Mouse (Mus musculus) heart, embryonic 15.5 days (tissue): ENCODE measurements around the gene Abcb4. TPM values are rescaled to one million over a fixed set of nuclear protein-coding genes. Genes with fewer than 3 reads are reported as not detected.
"Not testable (repeated sequence)": the region's sequence is repeated elsewhere in the genome, so short reads cannot be mapped to it uniquely, and the experiment has no call there.

Experiments
- ATAC-seq: fragments of 200-750 bp; cut with Nextera tagmentation; replicated peaks from 2 replicates; pipeline ENCODE4 v1.8.0; 2017; ENCODE audit warnings: low read depth, moderate TSS enrichment; ENCODE audit not compliant: insufficient number of reproducible peaks, insufficient read depth, low FRiP score
- H3K27ac ChIP-seq: fragments of 300-500 bp; sonication (generic); 2 replicates; pipeline ENCODE4 v1.5.1; 2015; ENCODE audit warnings: mild to moderate bottlenecking, inconsistent platforms
- H3K27me3 ChIP-seq: fragments of 300-500 bp; sonication (generic); 2 replicates; pipeline ENCODE4 v1.6.1; 2015; ENCODE audit warnings: inconsistent platforms
- H3K36me3 ChIP-seq: fragments of 300-500 bp; sonication (generic); 2 replicates; pipeline ENCODE4 v1.6.1; 2015; ENCODE audit warnings: mild to moderate bottlenecking, inconsistent platforms
- H3K4me1 ChIP-seq: fragments of 300-500 bp; sonication (generic); replicated peaks from 2 replicates; pipeline ENCODE4 v1.6.1; 2015; ENCODE audit warnings: inconsistent platforms
- H3K4me2 ChIP-seq: fragments of 300-500 bp; sonication (generic); 2 replicates; pipeline ENCODE4 v1.6.1; 2015; ENCODE audit warnings: inconsistent platforms, mild to moderate bottlenecking, moderate library complexity
- H3K4me3 ChIP-seq: fragments of 300-500 bp; sonication (generic); 2 replicates; pipeline ENCODE4 v1.5.1; 2015; ENCODE audit warnings: mild to moderate bottlenecking, inconsistent platforms
- H3K9ac ChIP-seq: fragments of 300-500 bp; sonication (generic); 2 replicates; pipeline ENCODE4 v1.6.1; 2015; ENCODE audit warnings: mild to moderate bottlenecking, inconsistent platforms
- H3K9me3 ChIP-seq: fragments of 300-500 bp; sonication (generic); replicated peaks from 2 replicates; pipeline ENCODE4 v1.6.1; 2016; ENCODE audit warnings: inconsistent platforms
- WGBS: fragments of 180-500 bp; shearing (Covaris S2); methylation state at CpG from one replicate; pipeline ENCODE4 v1.1.7; 2015; ENCODE audit warnings: mixed read lengths; 5-methylcytosine and 5-hydroxymethylcytosine counted together
- polyA plus RNA-seq: library from polyadenylated mRNA; unstranded; fragments of >200 nt; fragmentation: Nextera tagmentation; extraction: Ambion mirVana; gene quantifications from 2 replicates; pipeline ENCODE4 v1.2.1, GENCODE M21; 2015

Abcb4 gene
- polyA plus RNA-seq, 1 experiment from 2014 or later = 0.45 TPM

- not testable (repeated sequence) for H3K4me1 ChIP-seq, H3K27ac ChIP-seq, H3K27me3 ChIP-seq, H3K9me3 ChIP-seq, H3K36me3 ChIP-seq, ATAC-seq, H3K9ac ChIP-seq, H3K4me3 ChIP-seq, H3K4me2 ChIP-seq
- 65% methylated on average over 3 of the region's 3 CpGs for WGBS
Measured at GRCm38 (mm10) chr5:9006585-9006984, 113.1 kb downstream of the Abcb4 start.

Other genes with a start within 250 kb of the Abcb4 start
- gene Abcb1a, start 233.6 kb upstream of the Abcb4 start, polyA plus RNA-seq = 0.53 and 0.73 TPM in 2 replicates
- gene Abcb1b, start 95.6 kb upstream of the Abcb4 start, polyA plus RNA-seq = 1.5 and 1.8 TPM in 2 replicates
- 29.3 and 30.8 TPM in 2 replicates for gene Crot, start 103.6 kb downstream of the Abcb4 start, polyA plus RNA-seq
- 10.3 and 11.2 TPM in 2 replicates for gene Tmem243, start 207.0 kb downstream of the Abcb4 start, polyA plus RNA-seq